Mouse (Mus musculus): ENCODE results near the gene Arap2. TPM values are rescaled to one million over a fixed set of nuclear protein-coding genes. Genes with fewer than 3 reads are reported as not detected.

Gene Arap2
- polyA plus RNA-seq, 1 experiment from 2014 or later = 4.1 TPM

- no peak overlapping the region for H3K9ac ChIP-seq
- no peaks in the 10 kb centered on the region for H3K27me3 ChIP-seq
- no peak overlapping the region for H3K4me3 ChIP-seq
- H3K4me2 ChIP-seq = no peak overlapping the region
- no peak for ATAC-seq (ENCODE audit: low FRiP score)
- no peaks in the 10 kb centered on the region for H3K9me3 ChIP-seq
- 77% methylated on average over 2 of the region's 2 CpGs for WGBS
- no peak overlapping the region for H3K27ac ChIP-seq
- H3K4me1 ChIP-seq (replicated peaks) = no peaks in the 10 kb centered on the region
- no peaks in the 10 kb centered on the region for H3K36me3 ChIP-seq
Observed at GRCm38 (mm10) chr5:62725551-62725950, 40.4 kb downstream of the Arap2 start.

GRCm38 (mm10) chr5:62723261-62724105 is 42.5 kb downstream of the Arap2 start:
- H3K27ac ChIP-seq = no peak overlapping the region
- no peak for ATAC-seq (ENCODE audit: low FRiP score)
- no peak overlapping the region for H3K9ac ChIP-seq
- no peak overlapping the region for H3K4me3 ChIP-seq
- H3K36me3 ChIP-seq = no peaks in the 10 kb centered on the region
- no peaks in the 10 kb centered on the region for H3K4me1 ChIP-seq (replicated peaks)
- H3K9me3 ChIP-seq = no peaks in the 10 kb centered on the region
- H3K4me2 ChIP-seq = no peak overlapping the region
- no peaks in the 10 kb centered on the region for H3K27me3 ChIP-seq
- WGBS = 72% methylated on average over 3 of the region's 3 CpGs

GRCm38 (mm10) chr5:62716468-62716867 is 49.5 kb downstream of the Arap2 start:
- Histone ChIP-seq H3K36me3 (no peaks in the 10 kb centered on the region), H3K4me2 (no peak overlapping the region), H3K27ac (no peak overlapping the region), H3K4me1 (replicated peaks) (no peaks in the 10 kb centered on the region), H3K9me3 (no peaks in the 10 kb centered on the region), H3K4me3 (no peak overlapping the region), H3K27me3 (no peaks in the 10 kb centered on the region), H3K9ac (no peak overlapping the region)
- ATAC-seq (ENCODE audit: low FRiP score) = no peak
- 98% methylated on average over 3 of the region's 3 CpGs for WGBS

- Histone ChIP-seq H3K9me3 (no peaks in the 10 kb centered on the region), H3K36me3 (no peaks in the 10 kb centered on the region), H3K4me1 (replicated peaks) (no peaks in the 10 kb centered on the region), H3K27me3 (no peaks in the 10 kb centered on the region), H3K9ac (no peak overlapping the region), H3K27ac (no peak overlapping the region), H3K4me2 (no peak overlapping the region), H3K4me3 (no peak overlapping the region)
- no peak for ATAC-seq (ENCODE audit: low FRiP score)
- 95% methylated on average over 1 of the region's 1 CpGs for WGBS
Observed at GRCm38 (mm10) chr5:62715977-62716376, 50.0 kb downstream of the Arap2 start.

- ATAC-seq (ENCODE audit: low FRiP score) = no peak
- H3K9me3 ChIP-seq = no peaks in the 10 kb centered on the region
Observed at GRCm38 (mm10) chr5:62715436-62715835, 50.5 kb downstream of the Arap2 start.

GRCm38 (mm10) chr5:62710955-62711354 is 55.0 kb downstream of the Arap2 start:
- no peak overlapping the region for H3K4me3 ChIP-seq
- no peak overlapping the region for H3K27ac ChIP-seq
- H3K4me2 ChIP-seq = no peak overlapping the region
- WGBS = 84% methylated on average over 6 of the region's 6 CpGs
- no peaks in the 10 kb centered on the region for H3K36me3 ChIP-seq
- no peaks in the 10 kb centered on the region for H3K27me3 ChIP-seq
- no peak for ATAC-seq (ENCODE audit: low FRiP score)
- no peak overlapping the region for H3K9ac ChIP-seq
- H3K9me3 ChIP-seq = no peaks in the 10 kb centered on the region
- no peaks in the 10 kb centered on the region; the same call in 1 of the 2 replicates for H3K4me1 ChIP-seq (replicated peaks)

More at GRCm38 (mm10) chr5:62715436-62715835, 50.5 kb downstream of the Arap2 start:
- Histone ChIP-seq H3K27ac (no peak overlapping the region), H3K27me3 (no peaks in the 10 kb centered on the region), H3K4me2 (no peak overlapping the region), H3K4me1 (replicated peaks) (no peaks in the 10 kb centered on the region), H3K9ac (no peak overlapping the region), H3K36me3 (no peaks in the 10 kb centered on the region), H3K4me3 (no peak overlapping the region)
- 82% methylated on average over 4 of the region's 4 CpGs for WGBS

GRCm38 (mm10) chr5:62706900-62707299 is 59.1 kb downstream of the Arap2 start:
- Histone ChIP-seq H3K27ac (no peak overlapping the region), H3K9me3 (no peaks in the 10 kb centered on the region), H3K4me1 (replicated peaks) (no peaks in the 10 kb centered on the region; the same call in 1 of the 2 replicates), H3K9ac (no peak overlapping the region), H3K36me3 (no peaks in the 10 kb centered on the region), H3K4me3 (no peak overlapping the region), H3K4me2 (0 out of 2 replicates have a peak overlapping the region, but pooled peaks have one; percentile 15), H3K27me3 (no peaks in the 10 kb centered on the region)
- WGBS = 22% methylated on average over 7 of the region's 7 CpGs
- ATAC-seq (ENCODE audit: low FRiP score) = peak; percentile 92

- no peaks in the 10 kb centered on the region for H3K4me1 ChIP-seq (replicated peaks)
- no peak overlapping the region for H3K4me2 ChIP-seq
- WGBS = 74% methylated on average over 4 of the region's 4 CpGs
- H3K27me3 ChIP-seq = no peaks in the 10 kb centered on the region
- H3K9ac ChIP-seq = no peak overlapping the region
- H3K4me3 ChIP-seq = no peak overlapping the region
- no peaks in the 10 kb centered on the region for H3K36me3 ChIP-seq
- H3K9me3 ChIP-seq = no peaks in the 10 kb centered on the region
- H3K27ac ChIP-seq = no peak overlapping the region
- ATAC-seq (ENCODE audit: low FRiP score) = no peak
Observed at GRCm38 (mm10) chr5:62689965-62690364, 76.0 kb downstream of the Arap2 start.

- Histone ChIP-seq H3K4me3 (no peak overlapping the region), H3K4me2 (no peak overlapping the region), H3K27me3 (no peaks in the 10 kb centered on the region), H3K4me1 (replicated peaks) (no peaks in the 10 kb centered on the region), H3K36me3 (no peaks in the 10 kb centered on the region), H3K9ac (no peak overlapping the region), H3K27ac (no peak overlapping the region), H3K9me3 (no peaks in the 10 kb centered on the region)
- no peak for ATAC-seq (ENCODE audit: low FRiP score)
- 74% methylated on average over 3 of the region's 3 CpGs for WGBS
Observed at GRCm38 (mm10) chr5:62683751-62684150, 82.2 kb downstream of the Arap2 start.

GRCm38 (mm10) chr5:62683207-62683606 is 82.8 kb downstream of the Arap2 start:
- Histone ChIP-seq H3K9ac (no peak overlapping the region), H3K4me3 (no peak overlapping the region), H3K36me3 (no peaks in the 10 kb centered on the region), H3K4me1 (replicated peaks) (no peaks in the 10 kb centered on the region), H3K27ac (no peak overlapping the region; the same call in 1 of the 2 replicates), H3K27me3 (no peaks in the 10 kb centered on the region), H3K9me3 (no peaks in the 10 kb centered on the region), H3K4me2 (no peak overlapping the region)
- whole genome bisulfite sequencing = 39% methylated on average over 3 of the region's 3 CpGs
- peak; percentile 73 for ATAC-seq (ENCODE audit: low FRiP score)

- peaks cover 7% of the 10 kb centered on the region for H3K4me1 ChIP-seq (replicated peaks)
- H3K4me3 ChIP-seq = no peak overlapping the region
- WGBS = 90% methylated on average over 7 of the region's 7 CpGs
- no peaks in the 10 kb centered on the region for H3K36me3 ChIP-seq
- H3K9ac ChIP-seq = no peak overlapping the region
- H3K9me3 ChIP-seq = no peaks in the 10 kb centered on the region
- no peak overlapping the region for H3K4me2 ChIP-seq
- H3K27ac ChIP-seq = no peak overlapping the region
- ATAC-seq (ENCODE audit: low FRiP score) = no peak
- H3K27me3 ChIP-seq = no peaks in the 10 kb centered on the region
Observed at GRCm38 (mm10) chr5:62677390-62677789, 88.6 kb downstream of the Arap2 start.

GRCm38 (mm10) chr5:62672736-62673436 is 93.1 kb downstream of the Arap2 start:
- peaks cover 7% of the 10 kb centered on the region for H3K4me1 ChIP-seq (replicated peaks)
- 12% methylated on average over 9 of the region's 9 CpGs for WGBS
- no peaks in the 10 kb centered on the region for H3K36me3 ChIP-seq
- H3K27me3 ChIP-seq = no peaks in the 10 kb centered on the region
- H3K27ac ChIP-seq = peak overlapping the region; percentile 69
- H3K9me3 ChIP-seq = no peaks in the 10 kb centered on the region
- H3K9ac ChIP-seq = peak overlapping the region; percentile 49; the same call in 1 of the 2 replicates
- H3K4me2 ChIP-seq = peak overlapping the region; percentile 29
- H3K4me3 ChIP-seq = no peak overlapping the region
- peak; percentile 76 for ATAC-seq (ENCODE audit: low FRiP score)

Data from hindbrain, embryonic 13.5 days (tissue).